Mouse (Mus musculus) MEL (cell line): ENCODE results near the gene Nisch. TPM values are rescaled to one million over a fixed set of nuclear protein-coding genes. Genes with fewer than 3 reads are reported as not detected.

Source experiments
- DNase-seq: peaks from one replicate; pipeline ENCODE4 v3.0.0; 2011; ENCODE audit warnings: low read depth, low spot score
- H3K27ac ChIP-seq: 2 replicates; pipeline ENCODE4 v1.5.1; 2012; ENCODE audit warnings: low read depth, mild to moderate bottlenecking, control low read depth, low read length, moderate library complexity; ENCODE audit not compliant: control insufficient read depth
- H3K27me3 ChIP-seq, 2 experiments: fragments of 150-350 bp in 1 of 2; sonication (generic) in 1 of 2; 2 replicates each; pipeline ENCODE4 v1.6.1; 2012; ENCODE audit warnings: low read length in 2 of 2, mild to moderate bottlenecking in 2 of 2, improper control_type of control experiment in 1 of 2, moderate library complexity in 1 of 2; ENCODE audit not compliant: insufficient read depth in 2 of 2, control insufficient read depth in 1 of 2
- H3K36me3 ChIP-seq, 2 experiments: 2 replicates each; pipeline ENCODE4 v1.6.1; 2012 to 2014; ENCODE audit warnings: low read length in 2 of 2, improper control_type of control experiment in 1 of 2, inconsistent platforms in 1 of 2, mild to moderate bottlenecking in 1 of 2; ENCODE audit not compliant: insufficient read depth in 2 of 2, control insufficient read depth in 1 of 2
- H3K4me1 ChIP-seq, 2 experiments: fragments of 150-350 bp in 1 of 2; sonication (generic) in 1 of 2; 2 replicates each; pipeline ENCODE4 v1.6.1; 2012; ENCODE audit warnings: low read length in 2 of 2, improper control_type of control experiment in 1 of 2, mild to moderate bottlenecking in 1 of 2; ENCODE audit not compliant: insufficient read depth in 2 of 2, control insufficient read depth in 1 of 2
- H3K4me3 ChIP-seq, 2 experiments: fragments of 150-350 bp in 1 of 2; sonication (generic) in 1 of 2; 2 replicates each; pipeline ENCODE4 v1.5.1; 2012; ENCODE audit warnings: low read depth in 2 of 2, low read length in 2 of 2, mild to moderate bottlenecking in 2 of 2, moderate library complexity in 2 of 2, control low read depth in 1 of 2, improper control_type of control experiment in 1 of 2; ENCODE audit not compliant: control insufficient read depth in 1 of 2, insufficient read depth in 1 of 2
- H3K79me2 ChIP-seq: 2 replicates; pipeline ENCODE4 v1.6.1; 2012; ENCODE audit warnings: mild to moderate bottlenecking, low read length, moderate library complexity; ENCODE audit not compliant: control insufficient read depth, poor library complexity, insufficient read depth
- H3K9ac ChIP-seq: 2 replicates; pipeline ENCODE4 v1.6.1; 2012; ENCODE audit warnings: low read depth, mild to moderate bottlenecking, control low read depth, low read length, moderate library complexity; ENCODE audit not compliant: control insufficient read depth, poor library complexity, severe bottlenecking
- H3K9me3 ChIP-seq: fragments of 150-350 bp; sonication (generic); replicated peaks from 2 replicates; pipeline ENCODE4 v1.6.1; 2012; ENCODE audit warnings: mild to moderate bottlenecking, low read length, improper control_type of control experiment, moderate library complexity; ENCODE audit not compliant: insufficient read depth
- BHLHE40 ChIP-seq: IDR thresholded peaks from 2 replicates; pipeline ENCODE4 v1.6.1; 2012; ENCODE audit warnings: low read depth, mild to moderate bottlenecking, inconsistent platforms, low read length, improper control_type of control experiment, borderline replicate concordance
- CHD1 ChIP-seq: IDR thresholded peaks from 2 replicates; pipeline ENCODE4 v1.6.1; 2012; ENCODE audit warnings: low read depth, mild to moderate bottlenecking, inconsistent platforms, low read length, improper control_type of control experiment
- CHD2 ChIP-seq: IDR thresholded peaks from 2 replicates; pipeline ENCODE4 v1.6.1; 2011; ENCODE audit warnings: low read length, improper control_type of control experiment
- E2F4 ChIP-seq: IDR thresholded peaks from 2 replicates; pipeline ENCODE4 v1.6.1; 2011; ENCODE audit warnings: low read depth, low read length, improper control_type of control experiment, borderline replicate concordance
- ELF1 ChIP-seq: IDR thresholded peaks from 2 replicates; pipeline ENCODE4 v1.6.1; 2014; ENCODE audit warnings: low read depth, mild to moderate bottlenecking, inconsistent platforms, low read length, improper control_type of control experiment, moderate library complexity
- EP300 ChIP-seq, 2 experiments: IDR thresholded peaks; 2 replicates each; pipeline ENCODE4 v1.6.1; 2011; ENCODE audit warnings: improper control_type of control experiment in 2 of 2, low read length in 2 of 2, low read depth in 1 of 2, mild to moderate bottlenecking in 1 of 2
- GABPA ChIP-seq: IDR thresholded peaks from 2 replicates; pipeline ENCODE4 v1.6.1; 2012; ENCODE audit warnings: low read depth, mild to moderate bottlenecking, inconsistent platforms, low read length, improper control_type of control experiment, moderate library complexity
- GATA1 ChIP-seq: IDR thresholded peaks from 2 replicates; pipeline ENCODE4 v1.6.1; 2011; ENCODE audit warnings: low read depth, low read length, improper control_type of control experiment
- HCFC1 ChIP-seq: IDR thresholded peaks from 2 replicates; pipeline ENCODE4 v1.6.1; 2012; ENCODE audit warnings: low read depth, mild to moderate bottlenecking, inconsistent platforms, low read length, improper control_type of control experiment, moderate library complexity
- JUND ChIP-seq: IDR thresholded peaks from 2 replicates; pipeline ENCODE4 v1.6.1; 2011; ENCODE audit warnings: low read depth, mild to moderate bottlenecking, improper control_type of control experiment, low read length
- KAT2A ChIP-seq: conservative IDR thresholded peaks from 2 replicates; pipeline ENCODE4 v1.6.1; 2012; ENCODE audit warnings: low read depth, low read length, improper control_type of control experiment, inconsistent platforms
- MAFK ChIP-seq: IDR thresholded peaks from 2 replicates; pipeline ENCODE4 v1.6.1; 2011; ENCODE audit warnings: low read depth, mild to moderate bottlenecking, low read length, improper control_type of control experiment, borderline replicate concordance
- MAX ChIP-seq: IDR thresholded peaks from 2 replicates; pipeline ENCODE4 v1.6.1; 2011; ENCODE audit warnings: low read length, improper control_type of control experiment
- MAZ ChIP-seq: IDR thresholded peaks from 2 replicates; pipeline ENCODE4 v1.6.1; 2012; ENCODE audit warnings: low read depth, mild to moderate bottlenecking, inconsistent platforms, low read length, improper control_type of control experiment
- MEF2A ChIP-seq: IDR thresholded peaks from 2 replicates; pipeline ENCODE4 v1.6.1; 2014; ENCODE audit warnings: low read depth, mild to moderate bottlenecking, inconsistent platforms, low read length, improper control_type of control experiment; ENCODE audit not compliant: poor library complexity, insufficient replicate concordance, severe bottlenecking; ENCODE audit errors: extremely low read depth
- MXI1 ChIP-seq: IDR thresholded peaks from 2 replicates; pipeline ENCODE4 v1.6.1; 2011; ENCODE audit warnings: mild to moderate bottlenecking, low read depth, low read length, improper control_type of control experiment
- MYB ChIP-seq: IDR thresholded peaks from 2 replicates; pipeline ENCODE4 v1.6.1; 2011; ENCODE audit warnings: mild to moderate bottlenecking, low read depth, low read length, improper control_type of control experiment
- MYC ChIP-seq: IDR thresholded peaks from 2 replicates; pipeline ENCODE4 v1.6.1; 2011; ENCODE audit warnings: low read depth, mild to moderate bottlenecking, low read length, improper control_type of control experiment, moderate library complexity
- NELFE ChIP-seq: IDR thresholded peaks from 2 replicates; pipeline ENCODE4 v1.6.1; 2011; ENCODE audit warnings: low read depth, low read length, improper control_type of control experiment
- NRF1 ChIP-seq: IDR thresholded peaks from 2 replicates; pipeline ENCODE4 v1.6.1; 2014; ENCODE audit warnings: low read depth, mild to moderate bottlenecking, inconsistent platforms, low read length, improper control_type of control experiment, moderate library complexity; ENCODE audit not compliant: poor library complexity, insufficient read depth, severe bottlenecking
- POLR2A ChIP-seq, 2 experiments: IDR thresholded peaks; 2 replicates each; pipeline ENCODE4 v1.6.1; 2011 to 2012; ENCODE audit warnings: low read length in 2 of 2, mild to moderate bottlenecking in 2 of 2, control low read depth in 1 of 2, improper control_type of control experiment in 1 of 2, low read depth in 1 of 2, moderate library complexity in 1 of 2; ENCODE audit not compliant: control insufficient read depth in 1 of 2, insufficient read depth in 1 of 2, poor library complexity in 1 of 2
- POLR2AphosphoS2 ChIP-seq: IDR thresholded peaks from 2 replicates; pipeline ENCODE4 v1.6.1; 2011; ENCODE audit warnings: low read length, improper control_type of control experiment
- POLR2AphosphoS5 ChIP-seq: IDR thresholded peaks from 2 replicates; pipeline ENCODE4 v1.6.1; 2012; ENCODE audit warnings: low read depth, borderline replicate concordance, mild to moderate bottlenecking, inconsistent platforms, low read length, moderate library complexity, mixed read lengths
- RAD21 ChIP-seq: IDR thresholded peaks from 2 replicates; pipeline ENCODE4 v1.6.1; 2011; ENCODE audit warnings: mild to moderate bottlenecking, low read depth, low read length, improper control_type of control experiment
- RCOR1 ChIP-seq: IDR thresholded peaks from 2 replicates; pipeline ENCODE4 v1.6.1; 2012; ENCODE audit warnings: low read depth, mild to moderate bottlenecking, inconsistent platforms, low read length, improper control_type of control experiment
- SIN3A ChIP-seq: IDR thresholded peaks from 2 replicates; pipeline ENCODE4 v1.6.1; 2012; ENCODE audit warnings: low read length, improper control_type of control experiment, inconsistent platforms
- SMC3 ChIP-seq: IDR thresholded peaks from 2 replicates; pipeline ENCODE4 v1.6.1; 2011; ENCODE audit warnings: low read depth, low read length, improper control_type of control experiment
- TAL1 ChIP-seq: IDR thresholded peaks from 2 replicates; pipeline ENCODE4 v1.6.1; 2012; ENCODE audit warnings: mild to moderate bottlenecking, inconsistent platforms, low read length, moderate library complexity, mixed read lengths
- TBP ChIP-seq: IDR thresholded peaks from 2 replicates; pipeline ENCODE4 v1.8.0; 2011; ENCODE audit warnings: low read depth, low read length, improper control_type of control experiment
- TCF12 ChIP-seq: IDR thresholded peaks from 2 replicates; pipeline ENCODE4 v1.6.1; 2014; ENCODE audit warnings: low read depth, mild to moderate bottlenecking, inconsistent platforms, low read length, improper control_type of control experiment, moderate library complexity
- UBTF ChIP-seq: IDR thresholded peaks from 2 replicates; pipeline ENCODE4 v1.6.1; 2012; ENCODE audit warnings: low read depth, mild to moderate bottlenecking, inconsistent platforms, low read length, improper control_type of control experiment, moderate library complexity, borderline replicate concordance; ENCODE audit not compliant: insufficient read depth
- USF1 ChIP-seq: IDR thresholded peaks from 2 replicates; pipeline ENCODE4 v1.6.1; 2014; ENCODE audit warnings: low read depth, mild to moderate bottlenecking, inconsistent platforms, low read length, improper control_type of control experiment, moderate library complexity
- USF2 ChIP-seq, 2 experiments: IDR thresholded peaks; 2 replicates each; pipeline ENCODE4 v1.6.1; 2011 to 2012; ENCODE audit warnings: improper control_type of control experiment in 2 of 2, low read length in 2 of 2, borderline replicate concordance in 1 of 2, inconsistent platforms in 1 of 2, low read depth in 1 of 2, mild to moderate bottlenecking in 1 of 2; ENCODE audit not compliant: insufficient read depth in 1 of 2
- ZC3H11A ChIP-seq: IDR thresholded peaks from 2 replicates; pipeline ENCODE4 v1.6.1; 2012; ENCODE audit warnings: low read depth, mild to moderate bottlenecking, inconsistent platforms, low read length, improper control_type of control experiment
- ZKSCAN1 ChIP-seq: IDR thresholded peaks from 2 replicates; pipeline ENCODE4 v1.6.1; 2012; ENCODE audit warnings: low read depth, mild to moderate bottlenecking, inconsistent platforms, low read length, improper control_type of control experiment, moderate library complexity
- ZMIZ1 ChIP-seq: IDR thresholded peaks from 2 replicates; pipeline ENCODE4 v1.6.1; 2012; ENCODE audit warnings: low read depth, mild to moderate bottlenecking, inconsistent platforms, low read length, improper control_type of control experiment, moderate library complexity
- ZNF384 ChIP-seq: IDR thresholded peaks from 2 replicates; pipeline ENCODE4 v1.6.1; 2012; ENCODE audit warnings: low read depth, mild to moderate bottlenecking, inconsistent platforms, low read length, improper control_type of control experiment
- polyA plus RNA-seq, 2 experiments: library from polyadenylated mRNA; stranded (reverse) in 1 of 2; unstranded in 1 of 2; fragments of >175 nt in 1 of 2; fragments of >200 nt in 1 of 2; gene quantifications; 2 replicates each; pipeline versions ENCODE4 v1.2.1 to v1.2.4; 2012; ENCODE audit warnings: low replicate concordance in 2 of 2, low read depth in 1 of 2; ENCODE audit not compliant: insufficient read length in 2 of 2, insufficient read depth in 1 of 2, missing spikeins in 1 of 2
- total RNA-seq: library from RNA; depleted of rRNA; stranded (reverse); fragments of 300-350 nt; gene quantifications from 2 replicates; pipeline ENCODE4 v1.2.3, GENCODE M21; 2012

Gene Nisch
- total and polyA plus RNA-seq, 3 experiments = 53.0 to 154 TPM; not detected in 1

DNA sequence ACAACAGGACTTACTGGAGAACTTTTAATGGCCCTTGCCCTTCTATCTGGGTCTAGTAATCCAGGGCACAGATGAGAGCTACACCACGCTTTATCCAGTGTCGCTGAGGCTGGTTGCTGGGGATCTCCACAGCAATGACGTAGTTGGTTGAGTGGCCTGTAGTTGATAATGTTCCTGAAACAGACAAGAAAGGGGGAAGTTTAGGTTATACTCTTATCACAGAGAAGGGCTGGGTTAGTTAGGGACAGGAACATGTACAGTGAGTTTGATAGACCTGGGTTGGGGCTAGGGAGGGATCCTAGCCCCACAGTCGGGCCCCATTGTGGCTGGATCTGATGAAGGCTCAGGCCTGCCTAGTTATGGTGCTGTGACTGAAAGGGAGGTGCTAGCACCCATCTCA, 43.6 kb upstream of the Nisch start:
- H3K27ac ChIP-seq = peak overlapping the region; percentile 98
- peaks cover 12 to 25% of the 10 kb centered on the region in 2 experiments for H3K4me1 ChIP-seq
- H3K36me3 ChIP-seq = peaks cover 0 to 20% of the 10 kb centered on the region in 2 experiments
- H3K9ac ChIP-seq = peak overlapping the region; percentile 58
- H3K79me2 ChIP-seq = no peaks in the 10 kb centered on the region
- no peaks in the 10 kb centered on the region for H3K9me3 ChIP-seq
- H3K4me3 ChIP-seq = peak overlapping the region in 1 of 2 experiments; percentile 35; a peak in 2 of 4 replicates
- DNase-seq = peak; percentile 94
- H3K27me3 ChIP-seq = no peaks in the 10 kb centered on the region
- TF ChIP-seq ELF1 (no peak), USF1 (no peak), UBTF (no peak), KAT2A (no peak), MYC (no peak), RCOR1 (peak; percentile 46; the same call in 1 of the 2 replicates), EP300 (IDR thresholded peaks at IDR 0.05; ENCODE audit: low read depth in 1 of 2, low read length in 2 of 2) (peak; percentile 80 to 86), MAFK (no peak), POLR2AphosphoS5 (no peak), BHLHE40 (no peak), E2F4 (no peak), SMC3 (no peak), ZNF384 (no peak), MEF2A (no peak; the same call in 1 of the 2 replicates), ZC3H11A (no peak), MXI1 (peak; percentile 78; the same call in 1 of the 2 replicates), ZMIZ1 (no peak), ZKSCAN1 (no peak), MAX (peak; percentile 71; the same call in 1 of the 2 replicates), MYB (peak; percentile 16; the same call in 1 of the 2 replicates), TBP (peak; percentile 79), TCF12 (peak; percentile 77), RAD21 (no peak), USF2 (IDR thresholded peaks at IDR 0.05; ENCODE audit: borderline replicate concordance in 1 of 2, insufficient read depth in 1 of 2, low read depth in 1 of 2, low read length in 2 of 2) (no peak), GATA1 (peak; percentile 90), MAZ (peak; percentile 68; the same call in 1 of the 2 replicates), CHD1 (no peak), CHD2 (0 out of 2 replicates have a peak, but pooled peaks have one; percentile 23), NRF1 (no peak), POLR2A (IDR thresholded peaks at IDR 0.05; ENCODE audit: control insufficient read depth in 1 of 2, insufficient read depth in 1 of 2, low read depth in 1 of 2, low read length in 2 of 2, poor library complexity in 1 of 2) (peak; percentile 42 to 67; a peak in 3 of 4 replicates), TAL1 (peak; percentile 56), GABPA (no peak), JUND (no peak), SIN3A (peak; percentile 90), NELFE (peak; percentile 48), HCFC1 (peak; percentile 44; the same call in 1 of the 2 replicates), POLR2AphosphoS2 (peak; percentile 38; the same call in 1 of the 2 replicates)
